Mouse (Mus musculus): ENCODE data around the gene Tmem91.

DNA sequence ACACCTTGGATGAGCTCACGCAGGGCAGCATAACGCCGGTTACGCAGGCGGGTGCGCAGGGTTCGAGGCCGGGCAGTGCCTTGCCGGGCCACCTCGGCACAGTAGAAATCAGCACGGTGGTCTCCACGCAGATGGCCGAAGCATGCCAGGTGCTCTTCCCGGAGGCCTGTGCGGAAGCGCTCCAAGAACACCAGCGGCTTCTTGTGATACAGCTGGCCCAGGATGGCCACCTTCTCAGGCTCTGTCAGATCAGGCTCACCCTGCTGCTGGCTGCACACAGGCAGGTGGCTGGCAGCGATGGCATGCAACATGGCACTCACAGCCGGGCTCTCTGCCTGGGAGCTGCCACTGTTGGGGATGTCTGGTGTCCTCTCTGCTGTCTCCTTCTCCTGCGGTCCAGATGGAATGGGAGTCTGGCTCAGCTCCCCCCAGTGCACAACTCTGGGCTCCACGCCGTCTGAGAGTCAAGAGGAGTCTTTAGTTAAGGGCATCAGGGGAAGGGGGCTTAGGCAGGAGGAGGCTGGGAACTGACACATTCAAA is 40.8 kb upstream of the Tmem91 start:
- TF ChIP-seq POLR2A (IDR thresholded peaks at IDR 0.05; ENCODE audit: control insufficient read depth, extremely low read depth, insufficient read depth, low read length, poor library complexity) (no peak), CTCF (IDR thresholded peaks at IDR 0.05; ENCODE audit: borderline replicate concordance, control insufficient read depth, extremely low read depth, insufficient read depth, low read length, poor library complexity) (no peak)
